Comparison of ENCODE assay signal across 35 mouse cellular contexts in the genomic region with DNA sequence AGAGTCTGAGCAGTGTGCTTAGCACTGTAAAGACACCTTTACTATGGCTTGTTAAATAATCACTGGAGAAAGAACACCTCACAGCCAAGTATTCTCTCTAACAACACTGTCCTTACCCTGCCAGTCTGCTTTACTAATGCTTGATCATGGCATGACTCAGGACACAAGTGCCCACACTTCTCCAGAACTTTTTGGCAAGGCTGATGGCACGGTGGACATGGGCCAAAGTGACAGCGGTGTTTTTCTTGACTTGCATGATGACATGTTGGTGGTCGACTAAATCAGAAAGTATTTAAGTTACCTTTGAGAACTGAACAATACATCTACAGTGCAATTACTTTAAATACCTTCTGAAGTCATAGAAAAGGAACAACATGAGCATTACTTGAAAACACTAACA. TPM values are rescaled to one million over a fixed set of nuclear protein-coding genes. Genes with fewer than 3 reads are reported as not detected.
DNase-seq lines count a peak whose midpoint lies in the region; ATAC-seq lines count a peak whose summit lies in the region.
"Had no signal": no experiment of that assay in that cellular context is flagged by ENCODE, and none has a peak within 500 bp of the region (broad histone marks: within the 10 kb centered on the region; RNA-seq: fewer than 3 reads in every experiment).

No protein-coding gene starts in this region.

- ATAC-seq in midbrain, embryonic 11.5 days (ENCODE audit: low FRiP score) = no peak
- ATAC-seq in midbrain, embryonic 14.5 days (ENCODE audit: low FRiP score, low TSS enrichment) = no peak
- no peak for ATAC-seq in hindbrain, embryonic 12.5 days (ENCODE audit: low FRiP score)
- ATAC-seq: CD4-positive, CD25-positive, alpha-beta regulatory T cell, adult 4 months; forebrain, embryonic 14.5 days; intestine, embryonic 16.5 days; liver, embryonic 12.5 days; liver, postnatal 0 days had no signal

- H3K9ac ChIP-seq in midbrain, embryonic 11.5 days (ENCODE audit: low read length) = no peak overlapping the region
- H3K9ac ChIP-seq in midbrain, embryonic 14.5 days (replicated peaks; ENCODE audit: low read length) = no peak overlapping the region
- H3K9ac ChIP-seq in hindbrain, embryonic 12.5 days = no peak overlapping the region
- H3K9ac ChIP-seq: heart, embryonic 13.5 days; hindbrain, embryonic 13.5 days; limb, embryonic 12.5 days; liver, embryonic 12.5 days; liver, postnatal 0 days; midbrain, embryonic 12.5 days had no signal

- H3K36me3 ChIP-seq in midbrain, embryonic 11.5 days (ENCODE audit: control insufficient read depth, insufficient read depth, low read length) = peaks cover 13% of the 10 kb centered on the region
- peaks cover 43% of the 10 kb centered on the region for H3K36me3 ChIP-seq in midbrain, embryonic 14.5 days (ENCODE audit: control insufficient read depth, insufficient read depth, low read length)
- H3K36me3 ChIP-seq in hindbrain, embryonic 12.5 days = peaks cover 31% of the 10 kb centered on the region

- H3K4me3 ChIP-seq in midbrain, embryonic 11.5 days (ENCODE audit: low read depth, low read length) = no peak overlapping the region
- no peak overlapping the region for H3K4me3 ChIP-seq in midbrain, embryonic 14.5 days (replicated peaks; ENCODE audit: low read depth, low read length)
- H3K4me3 ChIP-seq in hindbrain, embryonic 12.5 days = no peak overlapping the region
- H3K4me3 ChIP-seq: gastrocnemius, adult 2 months; heart, embryonic 13.5 days; hindbrain, embryonic 13.5 days; limb, embryonic 12.5 days; liver, embryonic 12.5 days; midbrain, embryonic 12.5 days had no signal

- H3K27ac ChIP-seq in midbrain, embryonic 11.5 days (ENCODE audit: low read depth, low read length) = no peak overlapping the region
- H3K27ac ChIP-seq in midbrain, embryonic 14.5 days (replicated peaks; ENCODE audit: low read depth, low read length) = no peak overlapping the region
- no peak overlapping the region for H3K27ac ChIP-seq in hindbrain, embryonic 12.5 days
- H3K27ac ChIP-seq: gastrocnemius, adult 2 months; heart, embryonic 13.5 days; hindbrain, embryonic 13.5 days; limb, embryonic 12.5 days; liver, embryonic 12.5 days; midbrain, embryonic 12.5 days had no signal

- no peaks in the 10 kb centered on the region for H3K9me3 ChIP-seq in midbrain, embryonic 11.5 days (ENCODE audit: control insufficient read depth, low read length)
- no peaks in the 10 kb centered on the region for H3K9me3 ChIP-seq in midbrain, embryonic 14.5 days (ENCODE audit: control insufficient read depth, low read length)
- no peaks in the 10 kb centered on the region for H3K9me3 ChIP-seq in hindbrain, embryonic 12.5 days (replicated peaks)
- H3K9me3 ChIP-seq: heart, embryonic 13.5 days; hindbrain, embryonic 13.5 days; limb, embryonic 12.5 days; liver, embryonic 12.5 days; midbrain, embryonic 12.5 days had no signal

- no peaks in the 10 kb centered on the region for H3K4me1 ChIP-seq in midbrain, embryonic 11.5 days (ENCODE audit: control insufficient read depth, insufficient read depth, low read length)
- no peaks in the 10 kb centered on the region for H3K4me1 ChIP-seq in midbrain, embryonic 14.5 days (ENCODE audit: control insufficient read depth, insufficient read depth, low read length)
- no peaks in the 10 kb centered on the region for H3K4me1 ChIP-seq in hindbrain, embryonic 12.5 days
- H3K4me1 ChIP-seq: heart, embryonic 13.5 days; hindbrain, embryonic 13.5 days; limb, embryonic 12.5 days; liver, embryonic 12.5 days; midbrain, embryonic 12.5 days had no signal

- 95% methylated on average over 3 of the region's 3 CpGs for WGBS in midbrain, embryonic 11.5 days
- WGBS in midbrain, embryonic 14.5 days = over 99% methylated on average over 3 of the region's 3 CpGs
- 98% methylated on average over 3 of the region's 3 CpGs for WGBS in hindbrain, embryonic 12.5 days

- DNase-seq in adrenal gland, adult (ENCODE audit: inconsistent age in 2 of 2, low spot score in 1 of 2) = peak; percentile 43 to 76
- DNase-seq in adrenal gland, postnatal 4 days (ENCODE audit: low spot score in 2 of 2) = no peak
- DNase-seq in midbrain, embryonic 11.5 days (ENCODE audit: low spot score, missing footprints) = peak; percentile 68
- no peak for DNase-seq in midbrain, embryonic 14.5 days
- peak; percentile 59 for DNase-seq in adrenal gland, postnatal 10 days
- no peak for DNase-seq in urinary bladder, adult 2 months (ENCODE audit: low spot score)
- no peak for DNase-seq in kidney, adult 9 months
- DNase-seq: cerebellum, adult 18-20 months; cerebellum, postnatal 25 days; gastrocnemius, adult 2 months; gastrocnemius, postnatal 36 days; heart, postnatal 14 days; kidney, adult 8-10 months; kidney, postnatal 14 days; layer of hippocampus, adult 9-11 months; liver, postnatal 0 days; lung, postnatal 36 days; thymus, postnatal 4 days had no signal

- no peak overlapping the region for H3K4me2 ChIP-seq in midbrain, embryonic 11.5 days
- no peak overlapping the region for H3K4me2 ChIP-seq in midbrain, embryonic 14.5 days (ENCODE audit: low read length)
- H3K4me2 ChIP-seq in hindbrain, embryonic 12.5 days (replicated peaks) = no peak overlapping the region
- H3K4me2 ChIP-seq: heart, embryonic 13.5 days; hindbrain, embryonic 13.5 days; limb, embryonic 12.5 days; liver, embryonic 12.5 days; midbrain, embryonic 12.5 days had no signal

- H3K27me3 ChIP-seq in midbrain, embryonic 11.5 days (ENCODE audit: control insufficient read depth, insufficient read depth, low read length) = no peaks in the 10 kb centered on the region
- no peaks in the 10 kb centered on the region for H3K27me3 ChIP-seq in midbrain, embryonic 14.5 days (ENCODE audit: control insufficient read depth, insufficient read depth, low read length)
- H3K27me3 ChIP-seq in hindbrain, embryonic 12.5 days = no peaks in the 10 kb centered on the region
- H3K27me3 ChIP-seq: heart, embryonic 13.5 days; hindbrain, embryonic 13.5 days; limb, embryonic 12.5 days; liver, embryonic 12.5 days; midbrain, embryonic 12.5 days had no signal

RNA-seq across cellular contexts. Expression of gene Corin, which starts 24.6 kb away (rescaled TPM):
- 1 to 10 TPM in 1 of 2 experiments, under 1 TPM in 1; 0.71 to 1.3 TPM for total RNA-seq in adrenal gland, postnatal 4 days (2021)
- polyA plus RNA-seq in midbrain, embryonic 11.5 days (2014; fragmentation: Nextera tagmentation; extraction: Ambion mirVana) = 7.8 and 9.0 TPM in 2 replicates
- polyA plus RNA-seq in midbrain, embryonic 14.5 days (2014; fragmentation: Nextera tagmentation; extraction: Ambion mirVana) = 1.1 and 1.3 TPM in 2 replicates
- total RNA-seq in adrenal gland, postnatal 10 days (2021) = under 1 TPM; 0.18 to 0.45 TPM
- 0.22 and 0.28 TPM in 2 replicates for polyA plus RNA-seq in urinary bladder, adult 2 months (2012; rRNA removed)
- 11.2 and 16.2 TPM in 2 replicates for polyA plus RNA-seq in hindbrain, embryonic 12.5 days (2016; fragmentation: Nextera tagmentation; extraction: Ambion mirVana)
- total RNA-seq: megakaryocyte, adult 5-6 weeks had no signal
- polyA plus RNA-seq: forebrain, embryonic 14.5 days; small intestine, adult 2 months had no signal

RNA-seq across cellular contexts. Expression of gene Nfxl1, which starts 30.6 kb away (rescaled TPM):
- 10 to 100 TPM; 19.4 to 23.2 TPM for total RNA-seq in adrenal gland, postnatal 4 days (2021)
- 27.3 and 27.4 TPM in 2 replicates for polyA plus RNA-seq in midbrain, embryonic 11.5 days (2014; fragmentation: Nextera tagmentation; extraction: Ambion mirVana)
- polyA plus RNA-seq in midbrain, embryonic 14.5 days (2014; fragmentation: Nextera tagmentation; extraction: Ambion mirVana) = 14.3 and 19.2 TPM in 2 replicates
- 10 to 100 TPM; 13.4 to 18.1 TPM for total RNA-seq in adrenal gland, postnatal 10 days (2021)
- polyA plus RNA-seq in urinary bladder, adult 2 months (2012; rRNA removed) = 9.6 and 12.9 TPM in 2 replicates
- 24.2 and 24.9 TPM in 2 replicates for polyA plus RNA-seq in hindbrain, embryonic 12.5 days (2016; fragmentation: Nextera tagmentation; extraction: Ambion mirVana)

RNA-seq across cellular contexts. Expression of gene Zar1, which starts 52.2 kb away (rescaled TPM):
- under 1 TPM in 1 of 2 experiments, not detected in 1; 0.36 TPM for total RNA-seq in adrenal gland, postnatal 4 days (2021)
- 1.0 and 1.6 TPM in 2 replicates for polyA plus RNA-seq in midbrain, embryonic 11.5 days (2014; fragmentation: Nextera tagmentation; extraction: Ambion mirVana)
- polyA plus RNA-seq in midbrain, embryonic 14.5 days (2014; fragmentation: Nextera tagmentation; extraction: Ambion mirVana) = 3.5 and 4.5 TPM in 2 replicates
- total RNA-seq in adrenal gland, postnatal 10 days (2021) = under 1 TPM in 1 of 2 experiments, not detected in 1; 0.21 TPM
- polyA plus RNA-seq in urinary bladder, adult 2 months (2012; rRNA removed) = not detected in 2 replicates
- polyA plus RNA-seq in hindbrain, embryonic 12.5 days (2016; fragmentation: Nextera tagmentation; extraction: Ambion mirVana) = 4.0 and 5.9 TPM in 2 replicates
- total RNA-seq: gastrocnemius, adult 2 months; gastrocnemius, postnatal 36 days; heart, adult 18-20 months; heart, postnatal 14 days; left cerebral cortex, adult 18-20 months; megakaryocyte, adult 5-6 weeks had no signal
- polyA plus RNA-seq: CD4-positive, CD25-positive, alpha-beta regulatory T cell, adult 4 months; liver, embryonic 12.5 days; liver, postnatal 0 days; lung, embryonic 16.5 days; small intestine, adult 2 months; stomach, embryonic 14.5 days; testis, adult 2 months had no signal

RNA-seq across cellular contexts. Expression of gene Gm5868, which starts 58.5 kb away (rescaled TPM):
- 1 to 10 TPM; 3.3 to 4.5 TPM for total RNA-seq in adrenal gland, postnatal 4 days (2021)
- 6.5 and 6.6 TPM in 2 replicates for polyA plus RNA-seq in midbrain, embryonic 11.5 days (2014; fragmentation: Nextera tagmentation; extraction: Ambion mirVana)
- polyA plus RNA-seq in midbrain, embryonic 14.5 days (2014; fragmentation: Nextera tagmentation; extraction: Ambion mirVana) = 4.7 and 6.3 TPM in 2 replicates
- 1 to 10 TPM; 1.4 to 2.8 TPM for total RNA-seq in adrenal gland, postnatal 10 days (2021)
- 0.52 and 1.0 TPM in 2 replicates for polyA plus RNA-seq in urinary bladder, adult 2 months (2012; rRNA removed)
- 5.5 and 5.9 TPM in 2 replicates for polyA plus RNA-seq in hindbrain, embryonic 12.5 days (2016; fragmentation: Nextera tagmentation; extraction: Ambion mirVana)
- total RNA-seq: gastrocnemius, adult 2 months; gastrocnemius, postnatal 36 days; heart, adult 18-20 months; heart, postnatal 14 days; left cerebral cortex, adult 18-20 months; megakaryocyte, adult 5-6 weeks had no signal
- polyA plus RNA-seq: CD4-positive, CD25-positive, alpha-beta regulatory T cell, adult 4 months; heart, embryonic 13.5 days; liver, embryonic 12.5 days; liver, postnatal 0 days; lung, embryonic 16.5 days; testis, adult 2 months; thymus, postnatal 0 days had no signal

Comparison
In these comparisons a context has a peak if more than half of its experiments do, and no peak if none do; other contexts are left out.
1. DNase-seq: peak in adrenal gland, adult (2 of 2), midbrain, embryonic 11.5 days (single experiment) and adrenal gland, postnatal 10 days (single experiment); none in adrenal gland, postnatal 4 days (0 of 2), midbrain, embryonic 14.5 days (single experiment), urinary bladder, adult 2 months (single experiment) and kidney, adult 9 months (single experiment).